Mouse (Mus musculus) ES-Bruce4 (cell line): ENCODE measurements around the gene Adgrg1.

Experiments
- CTCF ChIP-seq: IDR thresholded peaks from one replicate; pipeline ENCODE4 v1.8.1; 2011; ENCODE audit warnings: low read depth, low read length
- EP300 ChIP-seq: IDR thresholded peaks from 2 replicates; pipeline ENCODE4 v1.6.1; 2011; ENCODE audit warnings: low read depth, low read length; ENCODE audit not compliant: insufficient read depth
- POLR2A ChIP-seq: IDR thresholded peaks from one replicate; pipeline ENCODE4 v1.8.1; 2011; ENCODE audit warnings: low read length; ENCODE audit not compliant: insufficient read depth

DNA sequence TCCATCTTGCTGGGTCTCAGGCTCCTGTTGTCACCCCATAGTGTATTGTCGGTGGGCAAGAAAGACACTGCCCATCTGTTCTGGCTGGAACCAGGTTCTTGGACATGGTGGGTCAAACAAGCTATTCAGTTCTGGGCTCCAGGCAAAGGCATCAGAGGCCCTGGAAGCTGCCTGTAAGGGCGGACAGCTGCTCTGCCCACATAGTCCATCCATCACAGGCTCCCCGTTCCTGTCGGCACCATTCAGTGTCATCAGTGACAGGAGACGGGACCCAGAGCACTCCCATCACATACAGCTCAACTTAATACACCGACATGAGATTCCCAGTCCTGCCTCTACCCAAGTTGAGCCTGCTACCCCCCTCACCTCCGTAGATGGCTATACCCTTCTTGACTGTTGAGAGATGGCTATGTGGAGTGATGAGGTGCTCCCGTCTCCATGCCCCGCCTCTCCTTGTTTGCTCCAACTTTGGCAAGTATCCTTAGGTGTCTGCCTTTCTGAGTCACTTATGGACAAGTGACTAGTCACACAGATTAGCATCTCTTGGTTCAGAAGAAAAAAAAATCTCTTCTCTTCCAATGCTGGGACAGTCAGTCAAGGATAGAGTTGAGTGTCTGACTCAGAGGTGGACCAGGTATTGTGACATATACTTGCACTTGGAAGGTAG is 43.6 kb downstream of the Adgrg1 start:
- no peak for TF ChIP-seq POLR2A
- TF ChIP-seq EP300 = no peak
- TF ChIP-seq CTCF = no peak
